Mouse (Mus musculus) lung, postnatal 0 days (tissue): Measurements from ENCODE around the gene Chrm5. TPM values are rescaled to one million over a fixed set of nuclear protein-coding genes. Genes with fewer than 3 reads are reported as not detected.
"Not testable (repeated sequence)": the region's sequence is repeated elsewhere in the genome, so short reads cannot be mapped to it uniquely, and the experiment has no call there.

Experiments
- ATAC-seq: fragments of 200-750 bp; cut with Nextera tagmentation; 2 replicates; pipeline ENCODE4 v1.8.0; 2017; ENCODE audit warnings: moderate library complexity
- DNase-seq: peaks from one replicate; pipeline ENCODE4 v3.0.0-alpha.2; 2016; ENCODE audit warnings: low spot score
- H3K27ac ChIP-seq: fragments of 300-500 bp; sonication (generic); 2 replicates; pipeline ENCODE4 v1.5.1; 2014; ENCODE audit warnings: antibody characterized with exemption, mild to moderate bottlenecking, low read length, mixed read lengths
- H3K27me3 ChIP-seq: fragments of 300-500 bp; sonication (generic); replicated peaks from 2 replicates; pipeline ENCODE4 v1.6.1; 2014; ENCODE audit warnings: low read length, mixed read lengths; ENCODE audit not compliant: insufficient read depth
- H3K36me3 ChIP-seq: fragments of 300-500 bp; sonication (generic); 2 replicates; pipeline ENCODE4 v1.6.1; 2014; ENCODE audit warnings: low read length, mixed read lengths; ENCODE audit not compliant: insufficient read depth
- H3K4me1 ChIP-seq: fragments of 300-500 bp; sonication (generic); 2 replicates; pipeline ENCODE4 v1.6.1; 2014; ENCODE audit warnings: antibody characterized with exemption, low read depth, low read length, mixed read lengths; ENCODE audit not compliant: insufficient read depth
- H3K4me2 ChIP-seq: fragments of 300-500 bp; sonication (generic); replicated peaks from 2 replicates; pipeline ENCODE4 v1.6.1; 2014; ENCODE audit warnings: low read depth, mild to moderate bottlenecking, low read length, moderate library complexity, mixed read lengths
- H3K4me3 ChIP-seq: fragments of 300-500 bp; sonication (generic); 2 replicates; pipeline ENCODE4 v1.5.1; 2014; ENCODE audit warnings: low read depth, low read length
- H3K9ac ChIP-seq: fragments of 300-500 bp; sonication (generic); replicated peaks from 2 replicates; pipeline ENCODE4 v1.6.1; 2014; ENCODE audit warnings: low read depth, mild to moderate bottlenecking
- H3K9me3 ChIP-seq: fragments of 300-500 bp; sonication (generic); 2 replicates; pipeline ENCODE4 v1.6.1; 2016; ENCODE audit warnings: low read length, mixed read lengths
- CTCF ChIP-seq: IDR thresholded peaks from 2 replicates; pipeline ENCODE4 v1.5.1; 2016; ENCODE audit warnings: antibody characterized with exemption, mild to moderate bottlenecking
- EP300 ChIP-seq: IDR thresholded peaks from 2 replicates; pipeline ENCODE4 v1.6.1; 2016; ENCODE audit warnings: antibody characterized with exemption, mild to moderate bottlenecking, control low read depth
- WGBS: fragments of 180-500 bp; shearing (Covaris S2); extraction: QIAGEN DNeasy Blood & Tissue Kit; methylation state at CpG from one replicate; pipeline ENCODE4 v1.1.7; 2014; 5-methylcytosine and 5-hydroxymethylcytosine counted together
- polyA plus RNA-seq: library from polyadenylated mRNA; unstranded; fragments of >200 nt; fragmentation: Nextera tagmentation; extraction: Ambion mirVana; gene quantifications from 2 replicates; pipeline ENCODE4 v1.2.1, GENCODE M21; 2015

The Chrm5 gene
- polyA plus RNA-seq, 1 experiment from 2014 or later: not detected

- WGBS: 28% methylated on average over 4 of the region's 4 CpGs
- DNase-seq: peak; percentile 62
- peaks cover 3% of the 10 kb centered on the region; the same call in 1 of the 2 replicates for H3K4me1 ChIP-seq
- H3K9ac ChIP-seq: no peak overlapping the region
- H3K27ac ChIP-seq: no peak overlapping the region
- peak; percentile 68 for TF ChIP-seq CTCF
- no peak for TF ChIP-seq EP300
- ATAC-seq: no peak
- H3K4me2 ChIP-seq: no peak overlapping the region
- no peaks in the 10 kb centered on the region for H3K36me3 ChIP-seq
- no peaks in the 10 kb centered on the region for H3K9me3 ChIP-seq
- H3K27me3 ChIP-seq: no peaks in the 10 kb centered on the region
- no peak overlapping the region for H3K4me3 ChIP-seq
Measured at GRCm38 (mm10) chr2:112449597-112450296, 30.8 kb downstream of the Chrm5 start.

DNA sequence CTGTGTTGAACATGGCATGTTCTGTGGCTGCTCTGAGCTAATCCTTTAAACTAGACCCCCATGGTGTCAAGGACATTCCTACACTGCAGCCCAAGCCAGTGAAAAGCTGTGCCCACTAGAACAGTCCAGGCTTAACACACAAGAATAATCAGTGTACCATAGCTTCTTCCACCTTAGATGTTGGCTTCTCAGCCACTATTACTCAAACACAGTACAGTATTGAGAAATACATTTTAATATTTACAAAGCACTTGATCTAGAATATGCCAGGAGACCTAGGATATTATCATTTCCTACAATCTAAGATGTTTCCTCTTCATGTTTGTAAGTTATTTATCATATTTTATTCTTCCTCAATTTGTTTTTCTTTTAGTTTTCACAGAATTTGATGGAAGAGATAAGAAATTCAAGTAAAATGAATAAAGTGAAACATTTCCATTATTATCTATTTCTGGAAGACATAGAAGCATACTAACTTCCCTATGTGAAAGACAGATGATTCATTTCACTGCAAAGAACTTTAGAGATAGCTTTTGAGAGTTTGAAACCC lies 32.0 kb downstream of the Chrm5 start:
- no peak overlapping the region for H3K27ac ChIP-seq
- DNase-seq (peak; percentile 31), ATAC-seq (0 out of 2 replicates have a peak, but pooled peaks have one; percentile 11)
- H3K9me3 ChIP-seq: no peaks in the 10 kb centered on the region
- no peaks in the 10 kb centered on the region for H3K36me3 ChIP-seq
- no peaks in the 10 kb centered on the region for H3K27me3 ChIP-seq
- H3K9ac ChIP-seq: no peak overlapping the region
- H3K4me1 ChIP-seq: no peaks in the 10 kb centered on the region
- TF ChIP-seq CTCF (no peak), EP300 (no peak)
- H3K4me2 ChIP-seq: no peak overlapping the region
- no peak overlapping the region for H3K4me3 ChIP-seq

DNA sequence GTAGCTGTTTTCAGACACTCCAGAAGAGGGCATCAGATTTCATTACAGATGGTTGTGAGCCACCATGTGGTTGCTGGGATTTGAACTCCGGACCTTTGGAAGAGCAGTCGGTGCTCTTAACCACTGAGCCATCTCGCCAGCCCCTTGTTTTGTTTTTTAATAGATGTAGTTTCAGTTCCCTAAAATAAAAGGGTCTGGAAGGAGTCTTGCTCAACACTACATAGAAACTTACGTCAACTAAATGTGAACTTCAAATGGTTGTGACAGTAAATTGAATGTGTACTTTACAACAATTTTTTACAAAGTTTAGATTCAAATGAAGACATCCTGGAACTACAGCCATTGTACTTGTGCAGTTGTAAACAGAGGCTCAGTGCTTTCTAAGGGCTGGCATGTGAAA lies 32.5 kb downstream of the Chrm5 start:
- not testable (repeated sequence) for H3K4me1 ChIP-seq, H3K27me3 ChIP-seq, H3K27ac ChIP-seq, DNase-seq, H3K9ac ChIP-seq, H3K4me2 ChIP-seq, H3K4me3 ChIP-seq, ATAC-seq, H3K36me3 ChIP-seq, H3K9me3 ChIP-seq
- 68% methylated on average over 4 of the region's 4 CpGs for WGBS

DNA sequence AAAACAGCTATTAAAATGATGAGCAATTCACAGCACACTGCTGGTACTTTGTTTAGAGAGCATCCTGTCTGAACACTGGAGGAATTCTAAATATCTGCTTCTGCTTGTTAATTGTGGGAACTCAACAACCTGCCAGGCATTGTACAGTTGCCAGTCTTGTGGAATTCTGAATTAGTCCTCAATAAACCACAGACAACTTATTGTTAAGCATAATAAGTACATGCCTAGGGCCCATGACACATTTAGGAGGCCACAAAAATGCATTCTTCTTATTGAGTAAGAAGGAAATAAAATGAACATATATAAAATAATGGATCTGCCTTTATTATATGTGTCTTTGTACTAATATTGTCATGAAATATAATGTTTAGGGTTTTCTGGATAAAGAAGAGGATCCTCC lies 35.1 kb downstream of the Chrm5 start:
- Histone ChIP-seq H3K9ac (no peak overlapping the region), H3K9me3 (no peaks in the 10 kb centered on the region), H3K4me1 (no peaks in the 10 kb centered on the region), H3K27me3 (no peaks in the 10 kb centered on the region), H3K4me2 (no peak overlapping the region), H3K36me3 (no peaks in the 10 kb centered on the region), H3K27ac (no peak overlapping the region), H3K4me3 (no peak overlapping the region)
- ATAC-seq: no peak
- TF ChIP-seq EP300 (no peak), CTCF (no peak)
- no peak for DNase-seq

- Histone ChIP-seq H3K4me2 (no peak overlapping the region), H3K36me3 (no peaks in the 10 kb centered on the region), H3K27ac (no peak overlapping the region), H3K9me3 (no peaks in the 10 kb centered on the region), H3K4me3 (no peak overlapping the region), H3K27me3 (no peaks in the 10 kb centered on the region), H3K4me1 (no peaks in the 10 kb centered on the region), H3K9ac (no peak overlapping the region)
- WGBS: 56% methylated on average over 2 of the region's 2 CpGs
- DNase-seq: no peak
- no peak for ATAC-seq
- TF ChIP-seq CTCF (no peak), EP300 (no peak)
Measured at GRCm38 (mm10) chr2:112443491-112443890, 37.1 kb downstream of the Chrm5 start.

- DNase-seq (no peak), ATAC-seq (no peak)
- TF ChIP-seq CTCF: no peak
- no peak for TF ChIP-seq EP300
- H3K4me2 ChIP-seq: no peak overlapping the region
- H3K27me3 ChIP-seq: no peaks in the 10 kb centered on the region
- no peaks in the 10 kb centered on the region for H3K36me3 ChIP-seq
- no peaks in the 10 kb centered on the region for H3K4me1 ChIP-seq
- no peak overlapping the region for H3K27ac ChIP-seq
- H3K4me3 ChIP-seq: no peak overlapping the region
- H3K9ac ChIP-seq: no peak overlapping the region
- 80% methylated on average over 2 of the region's 2 CpGs for WGBS
- no peaks in the 10 kb centered on the region for H3K9me3 ChIP-seq
Measured at GRCm38 (mm10) chr2:112437589-112437988, 43.0 kb downstream of the Chrm5 start.

GRCm38 (mm10) chr2:112436292-112436691 lies 44.3 kb downstream of the Chrm5 start:
- no peak overlapping the region for H3K27ac ChIP-seq
- WGBS: 76% methylated on average over 4 of the region's 4 CpGs
- ATAC-seq (no peak), DNase-seq (no peak)
- no peak overlapping the region for H3K4me3 ChIP-seq
- H3K4me2 ChIP-seq: no peak overlapping the region
- TF ChIP-seq CTCF (no peak), EP300 (no peak)
- no peaks in the 10 kb centered on the region for H3K4me1 ChIP-seq
- no peaks in the 10 kb centered on the region for H3K36me3 ChIP-seq
- H3K27me3 ChIP-seq: no peaks in the 10 kb centered on the region
- H3K9me3 ChIP-seq: no peaks in the 10 kb centered on the region
- no peak overlapping the region for H3K9ac ChIP-seq
